In the genomic region with DNA sequence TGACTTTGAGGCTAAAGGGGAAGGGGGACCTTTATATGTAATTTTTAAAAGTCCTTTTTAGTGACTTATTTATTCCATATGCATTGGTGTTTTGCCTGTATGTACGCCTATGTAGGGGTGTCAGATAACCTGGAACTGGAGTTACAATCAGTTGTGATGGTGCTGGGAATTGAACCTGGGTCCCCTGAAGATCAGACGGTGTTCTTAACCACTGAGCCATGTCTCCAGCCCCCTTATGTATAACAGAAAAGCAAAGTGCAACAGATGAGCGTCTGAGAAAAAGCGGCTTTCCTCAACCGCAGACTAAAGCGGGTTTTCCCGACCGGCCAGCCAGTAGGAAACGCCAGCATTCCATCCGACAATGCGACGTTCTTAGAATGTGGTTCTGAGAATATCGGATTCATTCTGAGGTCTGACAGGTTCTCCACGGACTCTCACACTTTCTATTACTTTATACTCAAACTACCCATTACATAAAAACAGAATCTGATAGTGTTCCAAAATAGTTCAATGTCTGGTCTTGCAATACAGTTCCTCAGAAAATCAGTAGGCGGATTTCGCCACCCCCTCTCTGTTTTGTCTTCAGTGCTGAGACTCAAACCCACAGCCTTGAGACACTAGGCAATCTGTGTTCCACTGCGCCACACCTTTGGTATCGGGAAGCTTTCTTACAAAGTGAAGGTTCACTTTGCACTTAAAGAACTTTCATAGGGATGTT, we compare ENCODE assay signal across 11 mouse cellular contexts. TPM values are rescaled to one million over a fixed set of nuclear protein-coding genes. Genes with fewer than 3 reads are reported as not detected.
A peak's percentile ranks its signal among the peaks of the same experiment; 100 is the strongest.
DNase-seq lines count a peak whose midpoint lies in the region; ATAC-seq lines count a peak whose summit lies in the region.
"Had no signal": no experiment of that assay in that cellular context is flagged by ENCODE, and none has a peak within 500 bp of the region (broad histone marks: within the 10 kb centered on the region; RNA-seq: fewer than 3 reads in every experiment).

No protein-coding gene starts in this region.

- H3K36me3 ChIP-seq in kidney, embryonic 14.5 days (ENCODE audit: control insufficient read depth, insufficient read depth, low read length): peaks cover 11% of the 10 kb centered on the region; the same call in 1 of the 2 replicates
- peaks cover 13% of the 10 kb centered on the region for H3K36me3 ChIP-seq in embryonic facial prominence, embryonic 10.5 days (replicated peaks)
- H3K36me3 ChIP-seq in hindbrain, embryonic 15.5 days: peaks cover 11% of the 10 kb centered on the region
- H3K36me3 ChIP-seq in midbrain, embryonic 15.5 days (replicated peaks): 0 out of 2 replicates have a peak, but pooled peaks cover 3% of the 10 kb centered on the region

- no peaks in the 10 kb centered on the region for H3K9me3 ChIP-seq in kidney, embryonic 14.5 days (ENCODE audit: control insufficient read depth, low read length)
- no peaks in the 10 kb centered on the region for H3K9me3 ChIP-seq in embryonic facial prominence, embryonic 10.5 days
- no peaks in the 10 kb centered on the region for H3K9me3 ChIP-seq in hindbrain, embryonic 15.5 days
- H3K9me3 ChIP-seq in midbrain, embryonic 15.5 days: no peaks in the 10 kb centered on the region
- H3K9me3 ChIP-seq: G1E; lung, embryonic 15.5 days had no signal

- no peak for DNase-seq in kidney, adult 8-10 months
- no peak for DNase-seq in embryonic facial prominence, embryonic 10.5 days (ENCODE audit: low spot score)
- no peak for DNase-seq in right cerebral cortex, adult 2 months (ENCODE audit: low spot score in 2 of 2)
- DNase-seq in left cerebral cortex, adult 8-10 months (ENCODE audit: low spot score in 2 of 2): no peak
- no peak for DNase-seq in urinary bladder, postnatal 10 days (ENCODE audit: low spot score)
- DNase-seq: heart, postnatal 14 days had no signal

- WGBS in kidney, embryonic 14.5 days: 95% methylated on average over 18 of the region's 18 CpGs
- WGBS in embryonic facial prominence, embryonic 10.5 days: 95% methylated on average over 18 of the region's 18 CpGs
- 95% methylated on average over 18 of the region's 18 CpGs for WGBS in hindbrain, embryonic 15.5 days
- WGBS in midbrain, embryonic 15.5 days: 95% methylated on average over 18 of the region's 18 CpGs

- H3K4me3 ChIP-seq in kidney, embryonic 14.5 days (ENCODE audit: low read length): no peak overlapping the region; the same call in 1 of the 2 replicates
- H3K4me3 ChIP-seq in embryonic facial prominence, embryonic 10.5 days: peak overlapping the region; percentile 91; the same call in 1 of the 2 replicates
- H3K4me3 ChIP-seq in hindbrain, embryonic 15.5 days: no peak overlapping the region
- 0 out of 2 replicates have a peak overlapping the region, but pooled peaks have one; percentile 86 for H3K4me3 ChIP-seq in midbrain, embryonic 15.5 days

- peak overlapping the region; percentile 78; the same call in 1 of the 2 replicates for H3K4me2 ChIP-seq in kidney, embryonic 14.5 days (replicated peaks; ENCODE audit: low read depth, low read length)
- H3K4me2 ChIP-seq in hindbrain, embryonic 15.5 days: peak overlapping the region; percentile 69
- H3K4me2 ChIP-seq in midbrain, embryonic 15.5 days: peak overlapping the region; percentile 58

- H3K27me3 ChIP-seq in kidney, embryonic 14.5 days (ENCODE audit: control insufficient read depth, insufficient read depth, low read length): no peaks in the 10 kb centered on the region
- no peaks in the 10 kb centered on the region for H3K27me3 ChIP-seq in embryonic facial prominence, embryonic 10.5 days (replicated peaks; ENCODE audit: low read depth, poor library complexity, severe bottlenecking)
- H3K27me3 ChIP-seq in hindbrain, embryonic 15.5 days: no peaks in the 10 kb centered on the region
- H3K27me3 ChIP-seq in midbrain, embryonic 15.5 days (replicated peaks): no peaks in the 10 kb centered on the region
- H3K27me3 ChIP-seq: lung, embryonic 15.5 days had no signal

- no peak for ATAC-seq in kidney, embryonic 14.5 days (ENCODE audit: low FRiP score, low TSS enrichment)
- ATAC-seq in hindbrain, embryonic 15.5 days (ENCODE audit: low FRiP score, low read depth): no peak
- no peak for ATAC-seq in midbrain, embryonic 15.5 days (replicated peaks)

- H3K27ac ChIP-seq in kidney, embryonic 14.5 days (ENCODE audit: low read depth, low read length): no peak overlapping the region
- no peak overlapping the region for H3K27ac ChIP-seq in embryonic facial prominence, embryonic 10.5 days (replicated peaks)
- no peak overlapping the region for H3K27ac ChIP-seq in hindbrain, embryonic 15.5 days (replicated peaks)
- H3K27ac ChIP-seq in midbrain, embryonic 15.5 days: no peak overlapping the region
- H3K27ac ChIP-seq: lung, embryonic 15.5 days had no signal

- peaks cover 11% of the 10 kb centered on the region; the same call in 1 of the 2 replicates for H3K4me1 ChIP-seq in kidney, embryonic 14.5 days (ENCODE audit: control insufficient read depth, insufficient read depth, low read length)
- peaks cover 15% of the 10 kb centered on the region for H3K4me1 ChIP-seq in embryonic facial prominence, embryonic 10.5 days
- H3K4me1 ChIP-seq in hindbrain, embryonic 15.5 days (replicated peaks): peaks cover 39% of the 10 kb centered on the region
- H3K4me1 ChIP-seq in midbrain, embryonic 15.5 days: peaks cover 31% of the 10 kb centered on the region

- H3K9ac ChIP-seq in kidney, embryonic 14.5 days (ENCODE audit: low read depth, low read length): no peak overlapping the region
- no peak overlapping the region for H3K9ac ChIP-seq in hindbrain, embryonic 15.5 days
- H3K9ac ChIP-seq in midbrain, embryonic 15.5 days: no peak overlapping the region

RNA-seq across cellular contexts. Expression of gene Ten1, which starts 1.6 kb away (rescaled TPM):
- 74.1 and 76.3 TPM in 2 replicates for polyA plus RNA-seq in kidney, embryonic 14.5 days (2014; fragmentation: Nextera tagmentation; extraction: Ambion mirVana)
- 62.7 and 65.6 TPM in 2 replicates for polyA plus RNA-seq in embryonic facial prominence, embryonic 10.5 days (2016; fragmentation: Nextera tagmentation; extraction: Ambion mirVana)
- polyA plus RNA-seq in hindbrain, embryonic 15.5 days (2015; fragmentation: Nextera tagmentation; extraction: Ambion mirVana): 90.6 and 104 TPM in 2 replicates
- 86.7 and 92.5 TPM in 2 replicates for polyA plus RNA-seq in midbrain, embryonic 15.5 days (2015; fragmentation: Nextera tagmentation; extraction: Ambion mirVana)
- total RNA-seq in left cerebral cortex, adult 8-10 months (2022): 10 to 100 TPM; 34.4 to 47.6 (median 39.6) TPM

RNA-seq across cellular contexts. Expression of gene Acox1, which starts 1.8 kb away (rescaled TPM):
- polyA plus RNA-seq in kidney, embryonic 14.5 days (2014; fragmentation: Nextera tagmentation; extraction: Ambion mirVana): 16.3 and 27.4 TPM in 2 replicates
- polyA plus RNA-seq in embryonic facial prominence, embryonic 10.5 days (2016; fragmentation: Nextera tagmentation; extraction: Ambion mirVana): 17.7 and 18.8 TPM in 2 replicates
- 60.6 and 61.4 TPM in 2 replicates for polyA plus RNA-seq in hindbrain, embryonic 15.5 days (2015; fragmentation: Nextera tagmentation; extraction: Ambion mirVana)
- polyA plus RNA-seq in midbrain, embryonic 15.5 days (2015; fragmentation: Nextera tagmentation; extraction: Ambion mirVana): 63.0 and 64.0 TPM in 2 replicates
- 100 to 1,000 TPM; 122 to 132 (median 126) TPM for total RNA-seq in left cerebral cortex, adult 8-10 months (2022)

RNA-seq across cellular contexts. Expression of gene Fbf1, which starts 29.1 kb away (rescaled TPM):
- polyA plus RNA-seq in kidney, embryonic 14.5 days (2014; fragmentation: Nextera tagmentation; extraction: Ambion mirVana): 19.6 and 36.8 TPM in 2 replicates
- polyA plus RNA-seq in embryonic facial prominence, embryonic 10.5 days (2016; fragmentation: Nextera tagmentation; extraction: Ambion mirVana): 61.0 and 61.8 TPM in 2 replicates
- polyA plus RNA-seq in hindbrain, embryonic 15.5 days (2015; fragmentation: Nextera tagmentation; extraction: Ambion mirVana): 55.7 and 59.0 TPM in 2 replicates
- polyA plus RNA-seq in midbrain, embryonic 15.5 days (2015; fragmentation: Nextera tagmentation; extraction: Ambion mirVana): 69.2 and 78.4 TPM in 2 replicates
- total RNA-seq in left cerebral cortex, adult 8-10 months (2022): 10 to 100 TPM; 68.8 to 81.3 (median 76.5) TPM

RNA-seq across cellular contexts. Expression of gene Evpl, which starts 40.9 kb away (rescaled TPM):
- 1.4 and 2.6 TPM in 2 replicates for polyA plus RNA-seq in kidney, embryonic 14.5 days (2014; fragmentation: Nextera tagmentation; extraction: Ambion mirVana)
- polyA plus RNA-seq in embryonic facial prominence, embryonic 10.5 days (2016; fragmentation: Nextera tagmentation; extraction: Ambion mirVana): 1.0 and 1.3 TPM in 2 replicates
- 1.0 and 1.1 TPM in 2 replicates for polyA plus RNA-seq in hindbrain, embryonic 15.5 days (2015; fragmentation: Nextera tagmentation; extraction: Ambion mirVana)
- polyA plus RNA-seq in midbrain, embryonic 15.5 days (2015; fragmentation: Nextera tagmentation; extraction: Ambion mirVana): 0.84 and 0.96 TPM in 2 replicates
- total RNA-seq in left cerebral cortex, adult 8-10 months (2022): 1 to 10 TPM; 2.1 to 2.8 (median 2.5) TPM

RNA-seq across cellular contexts. Expression of gene Mrpl38, which starts 58.4 kb away (rescaled TPM):
- 111 and 114 TPM in 2 replicates for polyA plus RNA-seq in kidney, embryonic 14.5 days (2014; fragmentation: Nextera tagmentation; extraction: Ambion mirVana)
- polyA plus RNA-seq in embryonic facial prominence, embryonic 10.5 days (2016; fragmentation: Nextera tagmentation; extraction: Ambion mirVana): 108 and 117 TPM in 2 replicates
- 86.2 and 89.0 TPM in 2 replicates for polyA plus RNA-seq in hindbrain, embryonic 15.5 days (2015; fragmentation: Nextera tagmentation; extraction: Ambion mirVana)
- polyA plus RNA-seq in midbrain, embryonic 15.5 days (2015; fragmentation: Nextera tagmentation; extraction: Ambion mirVana): 81.7 and 85.1 TPM in 2 replicates
- total RNA-seq in left cerebral cortex, adult 8-10 months (2022): 10 to 100 TPM; 43.3 to 64.9 (median 56.2) TPM

Comparison
In these comparisons a context has a peak if more than half of its experiments do, and no peak if none do; other contexts are left out.
1. H3K4me3 ChIP-seq: peak in embryonic facial prominence, embryonic 10.5 days (single experiment) and midbrain, embryonic 15.5 days (single experiment); none in kidney, embryonic 14.5 days (single experiment) and hindbrain, embryonic 15.5 days (single experiment).
2. Peak in every context shown above with its lines, with median percentiles within 50 percentile points of each other: H3K4me2 ChIP-seq.